Mouse (Mus musculus) right cerebral cortex, adult 18-20 months (tissue): ENCODE measurements at regions not wholly inside any gene's neighbourhood (a gene's known extent, or its start where the extent isn't known, plus 50 kb on each side); places are given as distances from the start of the nearest gene placed in this dataset.

ENCODE experiments used
- DNase-seq: peaks from one replicate; pipeline ENCODE4 v3.0.0; 2022; ENCODE audit warnings: mixed read lengths

GRCm38 (mm10) chr1:127009699-127010098, 179.1 kb upstream of the Nckap5 start:
- no peak for DNase-seq

- DNase-seq = no peak
These were observed 171.1 kb upstream of the Nckap5 start for GRCm38 (mm10) chr1:127001700-127002099.

- DNase-seq = peak; percentile 21
These were observed 162.6 kb upstream of the Nckap5 start for GRCm38 (mm10) chr1:126993061-126993640.

GRCm38 (mm10) chr1:126992441-126992840, 161.8 kb upstream of the Nckap5 start:
- no peak for DNase-seq

- DNase-seq = no peak
These were observed 152.2 kb upstream of the Nckap5 start for GRCm38 (mm10) chr1:126982805-126983204.

GRCm38 (mm10) chr1:126980311-126980710, 149.7 kb upstream of the Nckap5 start:
- DNase-seq = no peak

GRCm38 (mm10) chr1:126973871-126974270, 143.3 kb upstream of the Nckap5 start:
- no peak for DNase-seq

GRCm38 (mm10) chr1:126971777-126972421, 141.3 kb upstream of the Nckap5 start:
- no peak for DNase-seq

- peak; percentile 8 for DNase-seq
These were observed 140.5 kb upstream of the Nckap5 start for GRCm38 (mm10) chr1:126971118-126971517.

- no peak for DNase-seq
These were observed 135.8 kb upstream of the Nckap5 start for GRCm38 (mm10) chr1:126966394-126966793.

GRCm38 (mm10) chr1:126955839-126956720, 125.5 kb upstream of the Nckap5 start:
- DNase-seq = no peak

- DNase-seq = no peak
These were observed 117.3 kb upstream of the Nckap5 start for GRCm38 (mm10) chr1:126947860-126948259.

GRCm38 (mm10) chr1:126932658-126933057, 102.1 kb upstream of the Nckap5 start:
- no peak for DNase-seq

GRCm38 (mm10) chr1:126931754-126932153, 101.2 kb upstream of the Nckap5 start:
- peak; percentile 86 for DNase-seq

GRCm38 (mm10) chr1:126931093-126931492, 100.5 kb upstream of the Nckap5 start:
- DNase-seq = no peak

GRCm38 (mm10) chr1:126930611-126931010, 100.0 kb upstream of the Nckap5 start:
- peak; percentile 17 for DNase-seq

GRCm38 (mm10) chr1:126929666-126930065, 99.1 kb upstream of the Nckap5 start:
- DNase-seq = peak; percentile 7

- no peak for DNase-seq
These were observed 97.6 kb upstream of the Nckap5 start for GRCm38 (mm10) chr1:126928186-126928585.

- DNase-seq = peak; percentile 49
These were observed 94.8 kb upstream of the Nckap5 start for GRCm38 (mm10) chr1:126925150-126926035.

- DNase-seq = no peak
These were observed 93.4 kb upstream of the Nckap5 start for GRCm38 (mm10) chr1:126923981-126924380.

GRCm38 (mm10) chr1:126922231-126922630, 91.6 kb upstream of the Nckap5 start:
- no peak for DNase-seq

- no peak for DNase-seq
These were observed 88.3 kb upstream of the Nckap5 start for GRCm38 (mm10) chr1:126918876-126919275.

- DNase-seq = no peak
These were observed 87.3 kb upstream of the Nckap5 start for GRCm38 (mm10) chr1:126917872-126918271.
